Mouse (Mus musculus): ENCODE results near the gene Nmral1.
A peak's percentile ranks its signal among the peaks of the same experiment; 100 is the strongest.
"Not testable (repeated sequence)": the region's sequence is repeated elsewhere in the genome, so short reads cannot be mapped to it uniquely, and the experiment has no call there.

The Nmral1 gene

DNA sequence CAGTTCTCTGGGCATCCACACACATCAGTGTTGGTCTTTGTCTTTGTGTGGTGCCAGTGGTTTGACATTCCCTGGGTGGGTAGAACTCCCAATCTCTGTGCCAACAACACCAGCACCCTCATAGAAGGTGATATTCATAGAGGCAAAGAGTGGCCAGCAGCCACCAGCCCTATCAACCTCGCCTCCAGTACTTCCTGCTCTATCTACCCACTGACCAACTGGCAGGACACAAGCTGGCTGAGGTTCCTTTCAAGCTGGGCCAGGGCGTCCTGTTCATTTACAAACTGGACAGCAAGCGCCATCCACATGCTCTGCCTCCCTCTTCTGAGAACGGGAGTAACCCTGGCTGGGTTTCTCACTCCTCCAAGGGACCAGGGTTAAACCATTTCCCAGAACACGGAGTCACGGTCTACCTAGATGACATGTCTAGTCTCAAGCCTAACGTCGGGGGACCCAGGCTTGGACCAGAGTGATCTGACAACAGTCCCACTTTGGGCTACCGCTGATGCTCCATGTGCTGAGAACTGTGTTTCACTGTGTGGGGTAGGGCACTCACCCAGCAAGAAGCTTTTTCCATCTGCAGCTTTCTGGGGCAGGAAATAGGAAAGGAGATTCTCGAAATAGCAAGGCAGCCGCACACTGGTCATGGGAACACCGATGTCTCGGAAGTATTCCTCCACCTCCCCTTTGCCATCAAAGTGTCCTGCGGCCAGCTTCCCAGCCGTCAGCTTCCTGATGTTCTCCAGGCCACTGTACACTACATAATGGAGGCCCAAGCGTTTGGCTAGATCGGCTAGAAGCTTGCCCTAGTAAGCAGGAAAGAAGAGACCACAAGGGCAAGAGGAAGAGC lies 5.1 kb downstream of the Nmral1 start:
- DNase-seq: no peak

DNA sequence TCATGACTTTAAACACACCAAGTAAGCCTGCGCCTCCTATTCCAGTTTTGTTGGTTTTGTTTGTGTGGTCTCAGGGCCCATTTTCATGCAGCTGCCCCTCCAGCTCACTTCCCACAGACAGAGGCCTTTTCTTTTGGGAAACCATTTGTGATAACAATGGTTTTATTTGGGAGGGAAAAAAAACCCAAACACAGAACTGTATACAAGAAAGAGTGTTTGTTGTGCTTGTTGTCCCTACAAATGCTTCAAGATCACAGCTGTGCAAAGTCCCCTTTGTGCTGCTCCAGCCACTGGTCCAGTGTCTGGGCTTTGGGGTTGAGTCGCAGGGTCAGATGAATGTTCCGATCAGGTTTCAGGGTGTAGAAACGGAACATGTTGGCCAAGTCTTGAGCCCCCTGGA lies 8.0 kb downstream of the Nmral1 start:
- DNase-seq: no peak

DNA sequence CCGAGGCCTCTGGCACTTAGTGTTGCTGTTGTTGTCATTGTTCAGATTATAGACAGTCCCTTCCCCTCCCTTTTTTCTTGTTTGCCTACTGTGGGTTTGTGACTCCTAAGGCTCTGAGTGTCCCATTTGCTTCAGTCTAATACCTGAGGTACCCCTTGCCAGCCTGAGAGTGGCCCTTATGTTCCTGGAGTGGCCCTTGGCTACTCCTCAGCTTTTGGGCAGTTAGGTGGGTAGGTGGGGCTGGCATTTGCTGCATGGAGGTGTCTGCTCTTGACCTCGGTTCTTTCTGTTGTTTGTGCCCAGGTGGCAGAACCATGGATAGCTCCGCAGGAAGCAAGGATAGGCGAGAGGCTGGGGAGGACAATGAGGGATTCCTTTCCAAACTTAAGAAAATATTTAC lies 13.6 kb downstream of the Nmral1 start:
- no peak for DNase-seq

DNA sequence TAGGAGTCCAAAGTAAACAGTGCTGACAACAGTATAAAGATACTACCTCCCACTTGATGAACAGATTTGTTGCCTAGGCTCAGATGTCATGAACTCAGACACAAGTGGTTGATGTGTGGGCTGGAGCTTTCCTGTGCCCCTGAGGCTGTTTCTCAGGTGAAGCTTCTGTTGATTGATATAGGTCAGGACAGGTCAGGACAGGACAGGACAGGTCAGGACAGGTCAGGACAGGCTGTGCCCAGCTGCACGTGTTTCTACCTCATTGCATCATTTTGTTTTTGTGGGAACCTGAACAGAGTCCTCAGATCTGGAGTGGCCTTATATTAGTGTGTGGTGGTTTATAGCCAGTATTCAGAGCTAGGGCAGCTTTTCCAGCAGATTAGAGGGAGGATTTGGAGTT lies 16.5 kb downstream of the Nmral1 start:
- no peak for DNase-seq

DNA sequence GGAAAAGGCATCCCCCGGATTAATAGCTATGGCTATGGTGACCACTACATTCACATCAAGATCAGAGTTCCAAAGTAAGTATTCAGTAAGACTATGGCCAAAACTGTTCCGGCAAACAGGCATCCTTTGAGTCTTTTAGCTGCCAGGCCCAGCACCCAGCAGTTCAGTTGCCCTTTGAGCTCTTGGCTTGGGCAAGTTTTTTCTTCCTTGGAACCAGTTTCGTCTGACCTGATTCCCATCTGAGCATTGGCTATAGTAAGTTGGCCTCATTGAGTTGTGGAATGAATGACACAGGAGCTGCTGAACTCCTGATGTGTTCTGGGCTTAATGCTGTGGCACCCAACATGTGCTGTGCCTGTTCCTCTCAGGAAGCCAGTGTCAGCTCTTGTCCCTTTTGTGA lies 17.9 kb downstream of the Nmral1 start:
- DNase-seq: peak; percentile 56

DNA sequence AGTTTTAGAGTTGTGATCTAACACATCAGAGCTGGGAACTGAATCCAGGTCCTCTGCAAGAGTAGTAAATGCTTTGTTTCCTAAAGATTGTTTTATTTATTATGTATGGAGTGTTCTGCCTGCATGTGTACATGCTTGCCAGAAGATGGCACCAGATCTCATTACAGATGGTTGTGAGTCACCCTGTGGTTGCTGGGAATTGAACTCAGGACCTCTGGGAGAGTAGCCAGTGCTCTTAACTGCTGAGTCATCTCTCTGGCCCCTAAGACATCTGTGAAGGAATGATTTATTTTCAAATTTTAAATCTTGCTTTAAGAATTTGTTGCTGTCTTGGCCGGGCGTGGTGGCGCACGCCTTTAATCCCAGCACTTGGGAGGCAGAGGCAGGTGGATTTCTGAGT lies 29.8 kb downstream of the Nmral1 start:
- DNase-seq: not testable (repeated sequence)

DNA sequence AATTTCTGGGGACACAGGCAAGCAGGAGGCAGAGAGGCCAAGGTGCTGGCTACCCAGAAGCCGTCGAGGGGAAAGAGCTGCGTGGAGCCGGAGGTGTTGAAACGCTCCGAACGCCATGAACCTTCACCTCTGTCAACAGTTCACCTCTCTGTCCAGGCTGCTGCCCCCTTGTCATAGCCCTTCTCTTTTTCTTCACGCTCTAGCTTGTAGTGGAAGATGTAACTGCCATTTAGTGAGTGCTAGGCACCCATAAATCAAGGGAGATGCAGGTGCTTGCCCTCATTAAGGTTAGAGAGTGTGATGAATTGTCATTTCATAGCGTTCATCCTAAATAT lies 34.7 kb downstream of the Nmral1 start:
- no peak for DNase-seq

DNA sequence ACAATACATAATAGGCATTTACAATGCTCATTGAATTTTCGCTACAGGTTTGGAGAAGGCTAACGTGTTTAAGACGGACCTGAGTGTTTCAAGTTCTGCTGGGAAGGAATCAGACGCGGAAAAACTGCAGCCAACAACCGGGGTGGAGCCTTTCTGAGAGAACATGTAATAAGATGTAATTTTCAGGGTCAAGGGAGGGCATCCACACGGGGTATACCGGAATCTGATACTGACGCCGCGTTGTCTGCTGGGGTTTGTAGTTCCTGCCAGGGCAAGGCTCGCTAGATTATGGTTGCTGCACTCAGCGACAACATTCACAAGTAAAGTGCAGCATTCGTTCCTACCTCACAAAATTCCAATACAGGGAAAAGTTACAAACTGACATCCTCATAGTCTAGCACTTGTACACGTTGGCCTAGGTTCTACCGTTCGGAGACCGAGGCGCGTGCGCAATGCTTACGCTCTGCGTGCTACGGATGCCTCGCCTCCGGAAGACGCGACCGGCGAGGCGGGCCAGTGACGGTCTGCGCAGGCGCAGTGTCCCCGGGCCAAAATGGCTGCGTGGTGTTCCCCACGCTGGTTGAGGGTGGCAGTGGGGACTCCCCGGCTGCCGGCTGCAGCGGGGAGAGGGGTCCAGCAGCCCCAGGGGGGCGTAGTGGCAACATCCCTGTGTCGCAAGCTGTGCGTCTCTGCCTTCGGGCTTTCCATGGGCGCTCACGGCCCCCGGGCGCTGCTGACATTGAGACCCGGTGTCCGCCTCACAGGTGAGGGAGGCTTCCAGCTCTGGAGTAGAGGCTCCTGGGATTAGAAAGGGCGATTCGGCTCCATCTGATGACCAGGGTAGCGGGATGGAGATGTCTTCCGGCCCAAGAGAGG lies 35.3 kb downstream of the Nmral1 start:
- peak; percentile 92 for DNase-seq

DNA sequence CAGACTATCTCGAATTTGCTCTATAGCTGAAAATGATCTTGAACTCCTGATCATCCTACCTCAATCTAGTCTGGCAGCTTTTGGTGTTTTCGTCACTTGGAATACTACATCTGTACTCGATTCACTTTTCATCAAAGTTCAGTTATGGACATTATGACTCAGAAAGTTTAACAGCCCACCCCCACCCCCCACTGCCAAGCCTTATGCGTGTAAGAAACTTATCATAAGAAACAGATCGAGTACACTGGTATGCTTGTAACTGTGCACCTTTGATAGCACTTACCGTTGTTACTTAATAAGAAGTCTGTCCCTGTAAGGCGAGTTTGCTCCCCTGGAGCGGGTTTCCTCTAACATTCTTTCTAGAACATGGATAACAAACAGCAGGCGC lies 36.0 kb downstream of the Nmral1 start:
- no peak for DNase-seq

DNA sequence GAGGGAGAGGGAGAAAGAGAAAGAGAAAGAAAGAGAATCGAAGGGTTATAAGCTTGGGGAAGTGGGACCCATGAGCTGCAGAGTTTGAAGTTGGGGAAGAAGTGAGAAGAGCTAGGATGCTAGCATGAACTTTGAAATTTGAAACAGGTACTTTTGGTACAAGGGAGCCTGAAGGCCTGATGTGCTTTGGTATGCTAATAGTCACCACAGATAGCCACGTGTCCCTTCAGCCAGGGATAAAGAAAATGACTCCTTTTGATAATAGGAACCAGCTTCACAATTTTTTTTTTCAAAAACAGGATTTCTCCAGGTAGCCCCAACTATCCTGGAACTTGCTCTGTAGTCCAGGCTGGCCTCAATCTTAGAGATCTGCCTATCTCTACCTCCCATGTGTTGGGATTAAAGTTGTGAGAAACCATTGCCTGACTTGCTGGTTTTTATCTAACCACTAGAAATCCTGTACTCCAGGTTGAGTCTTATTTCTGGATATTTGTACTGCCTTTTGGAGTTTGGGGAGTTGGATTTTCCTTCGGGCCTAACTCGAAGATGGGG lies 36.5 kb downstream of the Nmral1 start:
- DNase-seq: no peak

DNA sequence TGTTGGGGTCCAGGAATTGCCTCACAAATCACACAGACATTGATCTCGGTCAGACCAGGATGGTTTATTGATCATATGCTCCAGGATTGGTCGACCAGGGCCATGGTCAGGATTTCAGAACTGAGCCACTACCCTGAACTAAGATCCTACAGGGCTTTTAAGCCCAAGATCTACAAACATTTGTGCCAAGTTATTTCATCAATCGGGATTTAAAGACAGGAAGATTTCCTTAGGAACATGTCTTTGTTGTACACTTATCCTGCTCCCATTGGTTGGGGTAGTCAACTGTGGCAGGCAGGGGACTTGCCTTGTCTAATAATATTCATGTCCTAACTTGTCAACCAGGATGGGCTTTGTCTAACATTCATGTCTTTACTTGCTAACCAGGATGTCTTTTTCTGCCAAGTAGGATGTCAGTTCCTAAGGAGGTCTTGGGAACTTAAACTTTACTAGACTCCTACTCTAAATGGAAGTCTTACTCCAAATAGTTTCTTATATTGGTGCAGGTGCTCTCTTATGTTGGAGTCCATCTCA lies 38.2 kb downstream of the Nmral1 start:
- DNase-seq: not testable (repeated sequence)

DNA sequence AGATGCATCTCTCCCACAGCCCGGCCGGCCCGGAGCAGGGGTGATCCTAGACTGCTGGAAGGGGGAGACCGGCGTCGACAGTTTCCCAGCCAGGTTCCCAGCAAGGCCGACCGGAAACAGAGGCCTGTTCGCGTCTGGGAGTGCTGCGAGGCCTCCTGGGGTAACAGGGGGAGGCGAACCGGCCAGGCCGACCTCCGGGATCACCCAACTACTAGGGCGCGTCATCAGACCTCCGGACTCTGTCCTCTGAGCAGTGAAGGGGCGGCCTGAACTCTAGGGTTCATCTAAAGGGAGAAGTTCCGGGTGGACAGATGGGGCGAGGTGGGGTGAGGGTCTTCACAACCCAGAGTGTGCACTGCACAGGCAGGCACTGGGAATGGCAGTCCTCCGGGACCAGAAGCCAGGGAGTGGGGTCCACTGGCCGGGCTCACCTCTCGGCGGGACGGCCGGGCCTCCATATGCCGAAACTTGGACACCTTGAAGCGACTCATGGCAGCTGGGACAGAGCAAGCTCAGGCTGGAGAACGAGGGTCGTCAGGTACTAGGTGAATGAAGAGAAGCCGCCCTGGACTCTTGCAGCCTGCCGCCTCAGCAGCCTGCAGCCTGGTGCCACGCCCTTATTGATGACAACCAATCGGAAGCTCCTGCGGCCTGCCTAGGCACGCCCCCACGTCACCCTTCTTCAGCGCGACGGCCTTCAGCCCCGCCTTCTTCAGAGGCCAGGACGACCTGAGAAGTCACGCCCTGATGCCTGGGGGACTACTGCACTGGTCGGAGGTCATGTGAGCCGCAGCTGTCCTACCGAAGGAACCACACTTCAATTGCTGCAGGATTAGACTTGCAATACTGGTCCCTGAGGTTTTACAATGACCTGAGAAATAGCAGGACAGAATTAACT lies 39.8 kb downstream of the Nmral1 start, which contains the start of gene Coro7:
Coro7 (minus strand) TSS at position 657 of the 898 bp plus-strand sequence.
- DNase-seq: peak; percentile 96

DNA sequence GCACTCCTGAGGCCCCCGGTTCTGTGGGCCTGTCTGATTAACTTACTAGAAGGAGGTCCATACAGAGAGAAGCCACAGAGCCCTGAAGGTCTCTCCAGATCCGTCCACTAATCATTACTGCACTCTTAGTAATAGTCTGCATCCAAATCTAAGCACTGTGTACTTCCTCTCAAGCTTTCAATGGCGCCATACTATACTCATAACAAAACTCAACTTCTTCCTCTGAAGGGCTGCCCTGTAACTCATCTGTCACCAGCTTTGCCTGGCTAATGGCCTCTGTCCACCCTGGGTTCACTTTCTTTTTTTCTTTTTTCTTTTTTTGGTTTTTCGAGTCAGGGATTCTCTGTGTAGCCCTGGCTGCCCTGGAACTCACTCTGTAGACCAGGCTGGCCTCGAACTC lies 41.1 kb downstream of the Nmral1 start:
- DNase-seq: no peak

DNA sequence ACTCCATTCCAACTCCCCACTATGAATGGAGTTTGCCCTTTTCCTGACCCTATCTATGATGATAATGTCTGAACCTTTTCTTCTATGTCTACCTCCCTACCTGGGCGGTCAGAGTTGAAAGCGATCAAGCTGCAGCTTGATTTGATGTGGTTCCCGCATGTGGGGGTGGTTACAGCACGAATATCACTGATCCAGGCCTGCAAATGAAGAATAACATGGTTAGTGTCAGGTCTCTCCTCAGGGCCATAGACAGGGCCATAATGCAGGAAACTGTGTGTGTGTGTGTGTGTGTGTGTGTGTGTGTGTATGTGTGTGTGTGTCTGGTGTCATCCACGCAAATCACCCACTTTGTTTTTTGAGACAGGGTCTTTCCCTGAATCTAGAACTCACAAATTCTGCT lies 42.3 kb downstream of the Nmral1 start:
- DNase-seq: no peak

DNA sequence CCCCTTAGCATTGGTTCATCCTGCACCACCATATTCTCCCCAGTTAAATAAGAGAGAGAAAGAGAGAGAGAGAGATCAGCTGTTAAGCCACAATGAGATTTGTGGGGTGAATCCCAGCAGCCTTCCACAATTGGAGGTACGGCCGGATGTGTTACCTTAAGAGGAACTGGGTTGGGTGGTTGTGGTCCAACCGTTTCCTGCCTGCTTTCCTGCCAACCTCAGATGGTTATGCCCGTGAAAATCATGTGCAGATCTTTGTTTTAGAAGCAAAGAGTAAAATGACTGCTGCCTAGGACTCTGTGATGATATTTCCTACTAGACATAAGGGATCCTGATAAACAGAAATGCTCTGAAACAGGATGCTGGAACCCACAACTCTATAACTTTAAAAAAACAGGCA lies 45.1 kb downstream of the Nmral1 start:
- DNase-seq: no peak

DNA sequence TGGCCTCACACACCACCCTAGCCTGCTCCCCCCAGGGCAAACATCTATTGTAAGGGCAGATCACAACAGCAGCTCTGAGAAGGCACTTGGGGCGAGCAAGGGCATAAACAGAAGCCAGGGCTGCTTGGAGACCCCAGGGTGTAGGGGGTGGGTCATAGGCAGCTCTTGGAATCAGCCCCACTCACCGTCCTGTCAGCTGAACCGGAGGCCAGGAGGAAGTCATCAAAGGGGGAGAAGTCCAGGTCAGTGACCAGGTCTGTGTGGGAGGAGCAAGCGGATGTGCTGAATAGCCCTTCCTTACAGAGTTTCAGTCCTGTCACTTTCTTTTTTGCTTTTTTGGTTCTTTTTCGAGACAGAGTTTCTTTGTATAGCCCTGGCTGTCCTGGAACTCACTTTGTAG lies 48.8 kb downstream of the Nmral1 start:
- no peak for DNase-seq

DNA sequence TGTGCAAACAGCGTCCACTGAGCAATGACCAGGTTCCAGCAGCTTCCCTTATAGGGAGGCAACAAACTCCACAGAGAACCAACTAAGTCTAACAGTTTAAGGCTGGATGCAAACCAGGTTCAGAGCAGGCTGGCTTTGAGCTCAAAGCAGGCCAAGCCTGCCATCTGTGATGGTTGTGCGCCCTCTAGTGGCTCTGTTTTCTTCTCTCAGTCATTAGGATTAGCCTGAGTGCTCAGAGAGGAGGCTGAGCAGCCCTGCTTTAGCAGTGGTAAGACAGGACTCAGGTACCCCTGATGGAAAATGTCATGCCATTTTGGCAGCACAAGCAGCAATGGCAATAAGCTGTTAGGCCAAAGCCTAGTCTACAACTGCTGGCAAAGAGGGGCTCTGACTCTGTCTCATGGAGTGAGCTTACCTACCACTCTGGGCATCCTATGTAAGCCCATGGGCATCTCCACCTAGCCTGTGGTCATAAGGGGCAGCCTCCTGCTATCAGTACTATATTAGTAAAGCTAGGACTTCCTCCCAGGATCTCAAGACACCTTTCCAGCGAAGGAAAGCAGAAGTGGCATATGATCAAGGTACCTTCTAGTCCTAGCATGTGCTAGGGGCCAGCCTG lies 51.9 kb downstream of the Nmral1 start:
- peak; percentile 74 for DNase-seq

DNA sequence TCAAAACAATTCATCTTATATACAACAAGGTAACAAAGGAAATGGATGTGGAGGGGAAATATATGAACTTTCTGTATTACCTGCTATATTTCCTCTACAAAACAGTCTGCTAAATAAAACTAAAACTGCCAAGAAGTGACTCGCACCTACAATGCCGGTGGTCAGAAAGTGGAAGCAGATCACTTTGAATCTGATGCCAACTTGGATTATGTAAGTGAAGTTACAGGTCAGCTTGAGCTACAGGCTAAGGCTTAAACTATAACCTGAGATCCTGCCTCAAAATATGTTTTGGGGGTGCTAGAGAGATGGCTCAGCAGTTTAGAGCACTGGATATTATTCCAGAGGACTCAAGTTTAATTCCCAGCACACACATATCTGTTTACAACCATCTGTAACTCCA lies 53.4 kb downstream of the Nmral1 start:
- DNase-seq: peak; percentile 37

DNA sequence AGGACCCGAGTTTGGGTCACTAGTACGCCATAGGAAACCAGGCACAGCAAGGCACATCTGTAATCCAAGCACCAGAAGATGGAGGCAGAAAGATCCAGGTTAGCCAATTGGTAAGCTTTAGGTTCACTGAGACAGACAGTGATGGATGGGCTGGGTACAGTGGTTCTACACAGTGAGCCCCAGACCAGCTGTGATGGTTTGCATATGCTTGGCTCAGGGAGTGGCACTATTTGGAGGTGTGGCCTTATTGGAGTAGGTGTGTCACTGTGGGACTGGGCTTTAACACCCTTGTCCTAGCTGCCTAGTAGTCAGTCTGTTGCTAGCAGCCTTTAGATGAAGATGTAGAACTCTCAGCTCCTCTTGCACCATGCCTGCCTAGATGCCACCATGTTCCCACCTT lies 55.4 kb downstream of the Nmral1 start:
- DNase-seq: no peak

DNA sequence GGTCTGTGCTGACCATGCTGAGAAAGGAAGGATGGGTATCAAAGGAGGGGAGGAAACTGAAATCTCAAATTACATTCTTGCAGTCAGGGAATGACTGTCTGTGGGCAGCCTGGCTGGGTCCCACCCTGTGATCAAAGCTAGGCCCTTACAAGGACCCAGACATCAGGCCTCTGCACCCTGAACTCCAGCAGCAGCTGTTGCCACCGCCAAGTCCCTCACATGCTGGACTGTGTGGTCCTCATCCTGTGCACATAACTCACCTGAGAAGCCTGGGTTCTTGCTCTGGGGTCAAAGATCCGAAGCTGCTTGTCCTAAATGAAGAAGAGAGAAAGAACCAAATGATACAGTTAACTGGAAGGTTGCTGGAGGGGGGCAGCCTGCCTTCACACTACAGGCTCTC lies 57.6 kb downstream of the Nmral1 start:
- DNase-seq: no peak
